Mouse (Mus musculus): ENCODE data around the gene Eef1a1. TPM values are rescaled to one million over a fixed set of nuclear protein-coding genes. Genes with fewer than 3 reads are reported as not detected.
"Not testable (repeated sequence)": the region's sequence is repeated elsewhere in the genome, so short reads cannot be mapped to it uniquely, and the experiment has no call there.

The Eef1a1 gene
- total RNA-seq, 4 experiments from 2014 or later = 5,975 to 6,274 (median 6,040) TPM

GRCm38 (mm10) chr9:78506722-78507077 lies 17.7 kb upstream of the Eef1a1 start:
- DNase-seq = no peak

DNA sequence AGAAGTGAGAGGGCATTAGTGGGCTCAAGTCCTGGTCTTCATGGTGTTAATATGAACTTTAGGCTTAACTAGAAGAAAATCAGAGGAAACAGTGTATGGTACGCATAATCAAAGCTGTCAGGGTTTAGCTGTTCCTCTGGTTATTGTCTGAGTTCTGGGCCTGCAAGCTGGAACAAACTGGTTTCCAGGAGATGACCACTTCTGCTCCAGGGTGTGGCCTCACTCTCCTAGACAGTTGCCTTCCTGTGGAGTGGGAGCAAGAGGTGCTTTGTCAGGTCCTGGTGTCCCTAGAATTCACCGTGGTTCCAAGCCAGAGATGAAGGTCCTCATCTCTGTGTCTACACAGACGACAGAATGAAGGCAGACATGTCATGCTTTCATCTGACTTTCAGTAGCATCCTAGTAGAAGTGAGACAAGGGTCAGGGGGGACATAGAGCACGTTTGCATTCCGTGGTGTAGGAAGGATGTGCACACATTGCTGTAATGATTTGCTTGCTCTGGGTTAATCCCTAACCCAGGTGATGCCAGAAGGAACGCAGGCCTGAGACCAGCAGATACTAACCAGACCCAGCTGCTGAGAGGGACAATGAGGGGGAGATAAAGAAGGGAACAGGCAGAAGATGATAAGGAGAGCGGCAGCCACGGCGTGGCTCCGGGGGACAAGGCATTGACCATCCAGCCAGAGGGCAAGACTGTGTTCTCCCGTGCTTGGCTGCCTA lies 17.2 kb upstream of the Eef1a1 start:
- no peak for DNase-seq

GRCm38 (mm10) chr9:78505223-78505622 lies 16.3 kb upstream of the Eef1a1 start:
- no peak for DNase-seq

DNA sequence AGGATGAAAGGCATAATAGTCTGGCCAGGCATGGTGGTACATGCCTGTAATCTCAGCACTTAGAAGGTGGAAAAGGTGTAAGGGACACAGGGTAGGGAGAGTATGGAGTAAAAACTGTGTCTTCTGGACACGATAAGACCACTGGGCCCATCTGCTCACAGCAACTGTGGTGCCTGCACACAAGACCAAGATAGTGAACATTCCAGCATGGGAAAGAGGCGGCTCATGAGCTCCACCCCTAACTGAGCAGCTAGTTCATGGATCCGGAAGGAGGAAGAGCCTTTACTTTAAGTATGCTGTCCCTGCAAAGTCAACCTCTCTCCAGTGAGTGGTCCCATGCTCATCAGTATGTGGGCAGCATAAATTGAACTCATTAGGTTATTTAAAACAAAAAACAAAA lies 15.7 kb upstream of the Eef1a1 start:
- DNase-seq = no peak

GRCm38 (mm10) chr9:78504133-78504532 lies 15.2 kb upstream of the Eef1a1 start:
- no peak for DNase-seq

DNA sequence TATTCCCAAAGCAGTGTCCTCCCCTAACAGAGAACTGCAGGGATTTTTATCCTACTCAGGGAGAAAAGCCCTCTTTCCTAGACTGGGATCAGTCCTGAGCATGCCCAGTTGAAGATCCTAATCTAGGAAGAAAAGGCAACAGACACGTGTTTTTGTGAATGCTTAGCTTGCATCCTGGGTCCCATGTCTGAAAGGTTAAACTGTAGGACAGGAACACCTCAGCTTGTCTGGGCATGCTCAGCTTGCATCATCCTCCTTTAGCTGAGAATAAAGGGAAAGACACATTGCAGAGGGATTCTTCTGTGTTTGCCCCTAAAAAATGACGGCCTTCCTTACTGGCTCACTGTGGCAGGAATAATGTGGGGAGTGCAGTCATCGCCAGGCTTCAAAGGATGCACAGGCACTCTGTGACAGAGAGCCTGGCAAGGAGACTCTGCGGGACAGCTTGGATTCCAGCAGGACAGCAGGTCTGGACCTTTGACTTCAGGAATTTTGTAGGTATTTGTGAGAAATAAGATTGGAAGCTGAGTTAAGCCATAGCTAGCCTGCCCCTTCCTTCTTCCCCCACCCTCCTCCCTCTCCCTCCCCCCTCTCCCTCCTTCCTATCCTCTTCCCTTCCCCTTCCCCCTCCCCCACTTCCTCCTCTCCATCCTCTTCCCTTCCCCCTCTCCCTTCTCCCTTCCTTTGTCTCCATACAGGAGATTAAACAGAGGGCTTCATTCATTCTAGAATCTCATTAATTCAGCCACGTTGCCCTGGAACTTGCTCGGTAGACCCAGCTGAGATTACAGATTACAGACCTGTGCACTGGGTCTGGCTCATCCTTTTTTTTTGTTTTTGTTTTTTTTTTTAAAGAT lies 14.5 kb upstream of the Eef1a1 start:
- DNase-seq = no peak

- no peak for DNase-seq
These were observed 12.3 kb upstream of the Eef1a1 start for GRCm38 (mm10) chr9:78501284-78501683.

GRCm38 (mm10) chr9:78500386-78500785 lies 11.4 kb upstream of the Eef1a1 start:
- DNase-seq = no peak

- DNase-seq = no peak
These were observed 4.2 kb upstream of the Eef1a1 start for GRCm38 (mm10) chr9:78493171-78493570.

- no peak for DNase-seq
These were observed 3.3 kb upstream of the Eef1a1 start for GRCm38 (mm10) chr9:78492254-78492653.

DNA sequence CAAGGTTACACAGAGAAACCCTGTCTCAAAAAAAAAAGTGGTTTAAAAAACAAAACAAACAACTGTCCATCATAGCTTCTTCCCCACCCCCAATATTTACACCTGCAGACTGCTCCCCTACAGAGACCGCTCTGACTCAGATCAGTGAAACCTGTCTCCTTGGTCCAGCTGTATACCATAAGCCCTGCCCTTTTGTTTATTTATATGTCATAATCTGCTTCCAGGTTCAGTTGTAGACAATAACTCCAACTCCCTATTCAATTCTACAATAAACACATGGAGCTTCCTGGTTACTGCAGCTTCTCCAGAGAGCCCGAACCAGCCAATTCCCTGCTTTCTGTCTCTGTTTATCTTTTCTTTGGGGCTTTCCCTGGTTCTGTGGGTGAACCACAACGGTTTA lies 2.2 kb upstream of the Eef1a1 start:
- no peak for DNase-seq

DNA sequence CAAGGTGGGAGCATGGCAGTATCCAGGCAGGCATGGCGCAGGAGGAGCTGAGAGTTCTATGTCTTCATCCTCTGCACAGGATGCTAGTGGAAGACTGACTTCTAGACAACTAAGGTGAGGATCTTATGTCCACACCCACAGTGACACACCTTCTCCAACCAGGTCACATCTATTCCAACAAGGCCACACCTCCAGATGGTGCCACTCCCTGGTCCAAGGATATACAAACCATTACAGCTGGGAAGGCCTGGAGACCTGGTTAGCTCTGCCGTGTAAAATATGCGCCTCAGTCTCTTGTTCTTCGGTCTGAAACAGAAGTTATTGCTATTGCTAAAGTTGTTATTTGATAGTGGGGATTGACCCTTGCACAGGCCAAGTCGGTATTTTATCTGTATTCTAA lies 930 bp downstream of the Eef1a1 start:
- not testable (repeated sequence) for DNase-seq

DNA sequence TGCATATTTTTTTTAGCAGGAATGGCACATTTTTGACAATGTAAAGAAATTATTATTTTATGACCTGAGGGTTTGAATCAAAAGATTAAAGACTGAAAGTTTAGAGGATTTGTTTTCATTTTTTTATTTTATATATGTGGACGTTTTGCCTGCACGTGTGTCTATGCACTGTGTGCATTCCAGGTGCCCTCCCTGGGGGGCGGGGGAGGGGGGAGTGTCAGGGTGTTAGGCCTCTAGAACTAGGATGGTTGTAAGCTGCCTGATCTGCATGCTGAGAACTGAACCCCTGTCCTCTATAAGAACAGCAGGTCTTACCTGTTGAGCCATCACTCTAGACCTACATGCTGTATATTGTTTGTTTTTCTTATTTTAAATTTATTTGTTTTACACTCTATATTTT lies 4.3 kb downstream of the Eef1a1 start:
- no peak for DNase-seq

GRCm38 (mm10) chr9:78482386-78482785 lies 6.6 kb downstream of the Eef1a1 start:
- no peak for DNase-seq

DNA sequence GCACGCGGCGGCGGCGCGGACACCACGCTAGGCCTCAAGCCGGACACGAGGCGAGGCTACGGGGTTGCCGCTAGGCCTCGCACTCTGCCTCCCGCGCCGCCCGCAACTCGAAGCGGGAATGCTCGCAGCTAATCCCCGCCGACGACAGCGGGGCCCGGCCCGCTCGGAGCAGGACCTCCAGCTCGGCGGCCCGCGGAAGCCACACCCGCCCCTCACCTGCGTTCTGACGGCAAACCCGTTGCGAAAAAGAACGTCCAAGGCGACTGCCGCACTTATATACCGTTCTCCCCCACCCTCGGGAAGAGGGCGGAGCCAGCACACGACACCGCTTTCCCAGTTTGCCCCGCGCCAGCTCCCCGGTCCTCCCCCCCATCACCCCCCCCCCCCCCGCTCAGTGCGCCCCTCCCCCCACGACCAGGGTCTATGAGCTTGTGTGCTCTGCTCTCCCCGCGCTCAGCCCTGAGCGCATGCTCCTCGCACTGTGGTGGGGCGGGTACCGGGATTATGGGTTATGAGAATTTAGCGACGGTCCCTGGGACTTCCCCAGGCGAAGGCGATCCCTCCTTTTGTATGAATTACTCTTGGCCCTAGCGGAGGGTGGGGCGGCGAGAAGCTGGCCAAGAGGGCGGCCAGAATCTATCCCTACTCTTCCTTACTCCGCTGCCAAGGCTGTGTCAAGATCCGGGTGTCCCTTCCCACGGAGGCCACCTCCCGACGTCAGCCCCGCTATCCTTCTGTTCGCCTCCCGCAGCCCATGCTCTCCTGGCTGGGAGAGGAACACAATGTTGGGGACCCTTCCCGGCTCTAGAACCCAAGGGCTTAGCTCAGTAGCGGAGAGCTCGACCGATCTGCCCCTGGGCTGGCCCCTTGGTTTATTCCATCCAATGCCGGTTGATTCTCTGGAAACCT lies 7.3 kb downstream of the Eef1a1 start:
- DNase-seq = peak; percentile 98

- peak; percentile 78 for DNase-seq
These were observed 8.1 kb downstream of the Eef1a1 start for GRCm38 (mm10) chr9:78480706-78481358.

DNA sequence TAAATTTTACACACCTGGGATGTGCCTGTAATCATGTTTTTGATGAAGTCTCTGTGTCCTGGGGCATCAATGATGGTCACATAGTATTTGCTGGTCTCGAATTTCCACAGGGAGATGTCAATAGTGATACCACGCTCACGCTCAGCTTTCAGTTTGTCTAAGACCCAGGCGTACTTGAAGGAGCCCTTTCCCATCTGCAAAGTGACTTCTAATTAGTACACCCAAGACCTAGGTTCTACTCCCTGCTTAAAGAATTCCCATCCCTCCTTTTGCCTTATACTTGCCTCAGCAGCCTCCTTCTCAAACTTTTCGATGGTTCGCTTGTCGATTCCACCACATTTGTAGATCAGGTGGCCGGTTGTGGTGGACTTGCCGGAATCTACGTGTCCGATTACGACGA lies 8.7 kb downstream of the Eef1a1 start:
- not testable (repeated sequence) for DNase-seq

- not testable (repeated sequence) for DNase-seq
These were observed 9.6 kb downstream of the Eef1a1 start for GRCm38 (mm10) chr9:78479308-78479707.

GRCm38 (mm10) chr9:78478009-78478605 lies 10.8 kb downstream of the Eef1a1 start:
- DNase-seq = not testable (repeated sequence)

GRCm38 (mm10) chr9:78477021-78477551 lies 11.9 kb downstream of the Eef1a1 start:
- DNase-seq = no peak

DNA sequence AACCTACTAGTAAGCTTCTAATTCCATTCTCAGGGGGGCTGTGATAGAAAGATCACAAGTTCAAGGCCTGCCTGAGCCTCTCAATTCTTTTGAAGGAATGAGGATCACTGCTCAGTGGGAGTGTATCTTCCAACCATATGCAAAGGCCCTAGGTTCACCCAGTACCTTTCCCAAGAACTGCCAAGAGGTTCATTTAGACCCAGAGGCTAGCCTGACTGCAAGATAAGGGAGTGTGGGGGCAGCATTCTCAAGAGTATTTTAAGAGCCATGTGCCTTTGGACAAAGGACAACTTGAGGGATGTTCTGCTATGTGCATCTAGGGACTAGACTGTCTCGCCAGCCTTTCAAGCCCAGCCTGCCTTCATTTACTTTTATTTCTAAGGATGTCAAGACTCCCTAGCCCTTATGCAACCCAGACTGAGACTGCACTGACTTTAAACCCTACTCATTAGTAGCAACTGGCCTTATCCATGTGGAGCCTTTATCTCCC lies 12.4 kb downstream of the Eef1a1 start:
- no peak for DNase-seq
